Mouse (Mus musculus) kidney, adult 18-20 months (tissue): ENCODE measurements at regions not wholly inside any gene's neighbourhood (a gene's known extent, or its start where the extent isn't known, plus 50 kb on each side); places are given as distances from the start of the nearest gene placed in this dataset.

Experiments
- DNase-seq: peaks from one replicate; pipeline ENCODE4 v3.0.0; 2021

DNA sequence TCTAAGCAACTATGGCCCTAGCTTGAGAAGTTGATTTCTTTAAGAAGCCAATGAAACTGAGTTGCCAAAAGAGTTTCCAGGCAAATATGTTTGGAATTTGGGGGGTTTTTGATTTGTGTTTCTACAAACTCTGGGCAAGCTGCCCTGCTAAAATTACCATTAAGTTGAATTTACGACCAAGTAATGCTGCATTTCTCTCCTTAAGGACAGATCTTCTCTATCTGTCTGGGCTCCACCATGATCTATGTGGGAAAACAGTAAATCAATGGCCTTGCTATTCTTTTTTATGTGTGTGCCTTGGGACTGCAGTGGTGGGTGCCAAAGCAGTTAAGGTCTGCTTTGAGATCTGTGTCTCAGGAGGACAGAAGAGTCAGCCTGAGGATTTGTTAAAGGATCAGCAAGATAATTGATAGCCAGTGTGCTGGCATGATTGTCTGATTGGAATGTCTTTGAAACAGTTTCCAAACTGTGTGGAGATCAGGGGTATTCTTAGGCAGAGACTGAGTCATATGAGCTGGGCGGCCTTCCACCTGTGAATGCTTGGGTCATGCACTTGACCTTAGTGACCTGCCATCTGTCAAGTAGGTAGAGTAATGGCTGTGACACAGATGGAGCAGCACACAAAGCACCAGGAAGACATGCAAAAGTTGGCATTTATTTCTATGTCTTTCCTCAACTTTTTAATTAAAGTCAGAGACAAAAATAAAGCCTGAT is 91.1 kb upstream of the Pmch start:
- DNase-seq: peak; percentile 9

DNA sequence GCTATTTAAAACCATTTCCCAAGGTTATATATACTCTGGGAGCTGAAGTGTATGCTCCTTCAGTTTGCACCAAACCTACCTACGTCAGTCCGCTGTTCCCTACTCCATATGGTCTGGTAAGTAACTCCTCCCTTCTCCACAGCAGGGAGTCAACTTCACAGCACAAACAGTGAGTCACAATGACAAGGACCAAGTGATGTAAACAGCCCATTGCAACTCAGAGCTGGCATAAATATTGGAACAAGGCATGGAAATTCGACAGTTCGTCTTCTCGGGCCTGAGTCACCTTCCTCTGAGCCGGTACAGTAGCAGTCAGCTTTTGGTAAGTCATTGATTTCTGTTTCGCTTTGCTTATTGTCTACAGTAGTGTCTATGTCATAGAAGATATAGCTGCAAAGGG is 82.2 kb upstream of the Pmch start:
- DNase-seq: no peak

GRCm38 (mm10) chr10:88010866-88011265 is 80.0 kb upstream of the Pmch start:
- no peak for DNase-seq

- no peak for DNase-seq
Observed at GRCm38 (mm10) chr10:88031978-88032377, 58.9 kb upstream of the Pmch start.
